Mouse (Mus musculus): Measurements from ENCODE around the gene Nfam1. TPM values are rescaled to one million over a fixed set of nuclear protein-coding genes. Genes with fewer than 3 reads are reported as not detected.

The Nfam1 gene
- total and polyA plus RNA-seq, 3 experiments, result 7.4 to 10.5 TPM; not detected in 1

- no peak for TF ChIP-seq MYC (IDR thresholded peaks at IDR 0.05; ENCODE audit: low read depth, low read length)
- TF ChIP-seq USF1 (IDR thresholded peaks at IDR 0.05; ENCODE audit: low read depth, low read length), result no peak
- no peak for TF ChIP-seq USF2 (IDR thresholded peaks at IDR 0.05; ENCODE audit: borderline replicate concordance in 1 of 2, insufficient read depth in 1 of 2, low read depth in 1 of 2, low read length in 2 of 2)
- TF ChIP-seq ELF1 (IDR thresholded peaks at IDR 0.05; ENCODE audit: low read depth, low read length), result no peak
- no peak for TF ChIP-seq MXI1 (IDR thresholded peaks at IDR 0.05; ENCODE audit: low read depth, low read length)
- TF ChIP-seq POLR2AphosphoS2 (IDR thresholded peaks at IDR 0.05; ENCODE audit: low read length), result no peak
- no peak for TF ChIP-seq RCOR1 (IDR thresholded peaks at IDR 0.05; ENCODE audit: low read depth, low read length)
- no peak for TF ChIP-seq CTCF (IDR thresholded peaks at IDR 0.05 in 2 of 3, conservative IDR thresholded peaks at IDR 0.05 in 1 of 3; ENCODE audit: control insufficient read depth in 1 of 3, insufficient read depth in 1 of 3, low read depth in 2 of 3, low read length in 3 of 3, poor library complexity in 1 of 3, severe bottlenecking in 1 of 3)
- no peak for TF ChIP-seq MAFK (IDR thresholded peaks at IDR 0.05; ENCODE audit: borderline replicate concordance, low read depth, low read length)
- no peak for TF ChIP-seq NRF1 (IDR thresholded peaks at IDR 0.05; ENCODE audit: insufficient read depth, low read depth, low read length, poor library complexity, severe bottlenecking)
- no peak for TF ChIP-seq ZMIZ1 (IDR thresholded peaks at IDR 0.05; ENCODE audit: low read depth, low read length)
- H3K4me1 ChIP-seq (ENCODE audit: control insufficient read depth in 1 of 2, insufficient read depth in 2 of 2, low read length in 2 of 2), result peaks cover 0 to 7% of the 10 kb centered on the region in 2 experiments; a peak in 2 of 4 replicates
- no peak for DNase-seq (ENCODE audit: low read depth, low spot score)
- no peaks in the 10 kb centered on the region for H3K9me3 ChIP-seq (replicated peaks; ENCODE audit: insufficient read depth, low read length)
- no peak overlapping the region for H3K27ac ChIP-seq (ENCODE audit: control insufficient read depth, low read depth, low read length)
- no peaks in the 10 kb centered on the region; a peak in 1 of 4 replicates for H3K27me3 ChIP-seq (ENCODE audit: control insufficient read depth in 1 of 2, insufficient read depth in 2 of 2, low read length in 2 of 2)
- H3K9ac ChIP-seq (ENCODE audit: control insufficient read depth, low read depth, low read length, poor library complexity, severe bottlenecking), result no peak overlapping the region
- H3K79me2 ChIP-seq (ENCODE audit: control insufficient read depth, insufficient read depth, low read length, poor library complexity), result no peaks in the 10 kb centered on the region
- no peak overlapping the region for H3K4me3 ChIP-seq (ENCODE audit: control insufficient read depth in 1 of 2, insufficient read depth in 1 of 2, low read depth in 2 of 2, low read length in 2 of 2)
- no peaks in the 10 kb centered on the region for H3K36me3 ChIP-seq (ENCODE audit: control insufficient read depth in 1 of 2, insufficient read depth in 2 of 2, low read length in 2 of 2)
Observed at GRCm38 (mm10) chr15:82992911-82993310, 40.2 kb downstream of the Nfam1 start.

GRCm38 (mm10) chr15:82992079-82992783 lies 40.9 kb downstream of the Nfam1 start:
- Histone ChIP-seq H3K27me3 (ENCODE audit: control insufficient read depth in 1 of 2, insufficient read depth in 2 of 2, low read length in 2 of 2) (no peaks in the 10 kb centered on the region; a peak in 1 of 4 replicates), H3K27ac (ENCODE audit: control insufficient read depth, low read depth, low read length) (no peak overlapping the region), H3K79me2 (ENCODE audit: control insufficient read depth, insufficient read depth, low read length, poor library complexity) (no peaks in the 10 kb centered on the region), H3K9ac (ENCODE audit: control insufficient read depth, low read depth, low read length, poor library complexity, severe bottlenecking) (no peak overlapping the region), H3K4me1 (ENCODE audit: control insufficient read depth in 1 of 2, insufficient read depth in 2 of 2, low read length in 2 of 2) (peaks cover 0 to 9% of the 10 kb centered on the region in 2 experiments; a peak in 2 of 4 replicates), H3K9me3 (replicated peaks; ENCODE audit: insufficient read depth, low read length) (no peaks in the 10 kb centered on the region), H3K36me3 (ENCODE audit: control insufficient read depth in 1 of 2, insufficient read depth in 2 of 2, low read length in 2 of 2) (no peaks in the 10 kb centered on the region), H3K4me3 (ENCODE audit: control insufficient read depth in 1 of 2, insufficient read depth in 1 of 2, low read depth in 2 of 2, low read length in 2 of 2) (no peak overlapping the region)
- no peak for TF ChIP-seq RAD21 (IDR thresholded peaks at IDR 0.05; ENCODE audit: low read depth, low read length)
- no peak for TF ChIP-seq NELFE (IDR thresholded peaks at IDR 0.05; ENCODE audit: low read depth, low read length)
- TF ChIP-seq JUND (IDR thresholded peaks at IDR 0.05; ENCODE audit: low read depth, low read length), result no peak
- TF ChIP-seq CTCF (IDR thresholded peaks at IDR 0.05 in 2 of 3, conservative IDR thresholded peaks at IDR 0.05 in 1 of 3; ENCODE audit: control insufficient read depth in 1 of 3, insufficient read depth in 1 of 3, low read depth in 2 of 3, low read length in 3 of 3, poor library complexity in 1 of 3, severe bottlenecking in 1 of 3), result no peak
- no peak for TF ChIP-seq EP300 (IDR thresholded peaks at IDR 0.05; ENCODE audit: low read depth in 1 of 2, low read length in 2 of 2)
- no peak for TF ChIP-seq MAZ (IDR thresholded peaks at IDR 0.05; ENCODE audit: low read depth, low read length)
- TF ChIP-seq E2F4 (IDR thresholded peaks at IDR 0.05; ENCODE audit: borderline replicate concordance, low read depth, low read length), result no peak
- no peak for DNase-seq (ENCODE audit: low read depth, low spot score)
